Mouse (Mus musculus): ENCODE results near the gene Cuedc1.

- TF ChIP-seq POLR2A (IDR thresholded peaks at IDR 0.05; ENCODE audit: borderline replicate concordance, insufficient read depth, low read length), result no peak
- no peak for TF ChIP-seq CTCF (IDR thresholded peaks at IDR 0.05; ENCODE audit: borderline replicate concordance, insufficient read depth, low read depth, low read length)
These were observed 100.4 kb downstream of the Cuedc1 start for GRCm38 (mm10) chr11:88198223-88198622.
